Mouse (Mus musculus) forebrain, embryonic 14.5 days (tissue): ENCODE data around the gene Sned1. TPM values are rescaled to one million over a fixed set of nuclear protein-coding genes. Genes with fewer than 3 reads are reported as not detected.
"Not testable (repeated sequence)": the region's sequence is repeated elsewhere in the genome, so short reads cannot be mapped to it uniquely, and the experiment has no call there.

Source experiments
- ATAC-seq: fragments of 200-750 bp; cut with Nextera tagmentation; 2 replicates; pipeline ENCODE4 v1.8.0; 2017; ENCODE audit warnings: mild to moderate bottlenecking, moderate library complexity
- DNase-seq: peaks from one replicate; pipeline ENCODE4 v3.0.0-alpha.2; 2015; ENCODE audit warnings: low spot score
- H3K27ac ChIP-seq: fragments of 300-500 bp; sonication (generic); 2 replicates; pipeline ENCODE4 v1.5.1; 2014; ENCODE audit warnings: low read depth, mild to moderate bottlenecking, control low read depth, low read length, moderate library complexity
- H3K27me3 ChIP-seq: fragments of 300-500 bp; sonication (generic); replicated peaks from 2 replicates; pipeline ENCODE4 v1.6.1; 2014; ENCODE audit warnings: low read length, control low read depth, mixed read lengths; ENCODE audit not compliant: control insufficient read depth, insufficient read depth
- H3K36me3 ChIP-seq: fragments of 300-500 bp; sonication (generic); 2 replicates; pipeline ENCODE4 v1.6.1; 2014; ENCODE audit warnings: low read length, control low read depth; ENCODE audit not compliant: control insufficient read depth, insufficient read depth
- H3K4me1 ChIP-seq: fragments of 300-500 bp; sonication (generic); 2 replicates; pipeline ENCODE4 v1.6.1; 2014; ENCODE audit warnings: antibody characterized with exemption, low read length, control low read depth; ENCODE audit not compliant: control insufficient read depth, insufficient read depth
- H3K4me2 ChIP-seq: fragments of 300-500 bp; sonication (generic); 2 replicates; pipeline ENCODE4 v1.6.1; 2014; ENCODE audit warnings: mild to moderate bottlenecking, control low read depth, low read length
- H3K4me3 ChIP-seq: fragments of 300-500 bp; sonication (generic); 2 replicates; pipeline ENCODE4 v1.5.1; 2014; ENCODE audit warnings: low read depth, low read length, control low read depth
- H3K9ac ChIP-seq: fragments of 300-500 bp; sonication (generic); 2 replicates; pipeline ENCODE4 v1.6.1; 2014; ENCODE audit warnings: mild to moderate bottlenecking, low read length, control low read depth, moderate library complexity
- H3K9me3 ChIP-seq: fragments of 300-500 bp; sonication (generic); replicated peaks from 2 replicates; pipeline ENCODE4 v1.6.1; 2016; ENCODE audit warnings: low read length, control low read depth, mixed read lengths; ENCODE audit not compliant: control insufficient read depth
- WGBS: fragments of 180-500 bp; shearing (Covaris S2); extraction: QIAGEN DNeasy Blood & Tissue Kit; methylation state at CpG from one replicate; pipeline ENCODE4 v1.1.7; 2014; 5-methylcytosine and 5-hydroxymethylcytosine counted together
- polyA plus RNA-seq: library from polyadenylated mRNA; unstranded; fragments of >200 nt; fragmentation: Nextera tagmentation; extraction: Ambion mirVana; gene quantifications from 2 replicates; pipeline ENCODE4 v1.2.1, GENCODE M21; 2014

Gene Sned1
- polyA plus RNA-seq, 1 experiment from 2014 or later = 2.5 TPM

DNA sequence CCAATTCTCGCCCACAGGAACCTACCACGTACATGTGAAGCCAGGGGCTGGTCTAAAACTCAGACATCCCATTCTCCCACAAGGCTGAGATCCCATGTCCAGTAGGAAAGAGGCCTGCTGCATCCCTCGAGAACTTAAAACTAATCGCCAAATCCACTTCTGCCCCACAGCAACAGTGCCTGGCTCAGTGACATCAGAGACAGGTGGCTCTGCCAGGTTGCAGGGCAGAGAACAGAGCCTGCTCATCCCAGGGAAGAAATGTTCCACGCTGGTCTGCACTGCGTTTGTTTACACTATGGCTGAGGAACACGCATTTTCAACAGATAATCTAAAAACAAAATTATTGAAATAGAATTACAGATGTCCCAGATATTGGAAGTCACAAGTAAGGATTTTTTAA, 41.4 kb downstream of the Sned1 start:
- Histone ChIP-seq H3K4me1 (no peaks in the 10 kb centered on the region), H3K27me3 (no peaks in the 10 kb centered on the region), H3K36me3 (no peaks in the 10 kb centered on the region), H3K9me3 (no peaks in the 10 kb centered on the region), H3K4me2 (no peak overlapping the region), H3K4me3 (no peak overlapping the region), H3K27ac (no peak overlapping the region), H3K9ac (no peak overlapping the region)
- no peak for DNase-seq
- ATAC-seq = no peak
- 86% methylated on average over 7 of the region's 7 CpGs for WGBS

DNA sequence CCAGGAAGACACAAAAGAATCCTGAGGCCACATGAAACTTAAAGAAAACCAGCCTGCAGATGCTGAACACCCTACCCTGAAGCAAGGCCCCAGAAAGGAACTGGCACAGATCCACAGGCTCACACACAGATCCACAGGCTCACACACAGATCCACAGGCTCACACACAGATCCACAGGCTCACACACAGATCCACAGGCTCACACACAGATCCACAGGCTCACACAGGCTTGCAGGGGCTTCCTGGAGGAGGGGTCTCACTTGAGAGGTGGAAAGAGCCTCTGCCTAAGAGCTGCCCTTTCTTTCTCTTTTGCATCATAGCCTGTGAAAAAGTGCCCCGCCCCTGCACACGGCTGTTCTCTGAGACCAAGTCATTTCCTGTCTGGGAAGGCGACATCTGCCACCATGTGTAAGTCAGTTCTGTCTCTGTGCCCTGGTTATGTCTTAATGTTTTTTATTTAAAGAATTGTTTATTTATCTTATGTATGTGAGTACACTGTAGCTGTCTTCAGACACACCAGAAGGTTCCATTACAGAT, 54.1 kb downstream of the Sned1 start:
- DNase-seq = no peak
- Histone ChIP-seq H3K27ac (no peak overlapping the region), H3K27me3 (no peaks in the 10 kb centered on the region), H3K9ac (no peak overlapping the region), H3K4me2 (no peak overlapping the region), H3K4me1 (no peaks in the 10 kb centered on the region), H3K9me3 (no peaks in the 10 kb centered on the region), H3K4me3 (no peak overlapping the region), H3K36me3 (no peaks in the 10 kb centered on the region)
- ATAC-seq = no peak
- WGBS = 73% methylated on average over 3 of the region's 3 CpGs

DNA sequence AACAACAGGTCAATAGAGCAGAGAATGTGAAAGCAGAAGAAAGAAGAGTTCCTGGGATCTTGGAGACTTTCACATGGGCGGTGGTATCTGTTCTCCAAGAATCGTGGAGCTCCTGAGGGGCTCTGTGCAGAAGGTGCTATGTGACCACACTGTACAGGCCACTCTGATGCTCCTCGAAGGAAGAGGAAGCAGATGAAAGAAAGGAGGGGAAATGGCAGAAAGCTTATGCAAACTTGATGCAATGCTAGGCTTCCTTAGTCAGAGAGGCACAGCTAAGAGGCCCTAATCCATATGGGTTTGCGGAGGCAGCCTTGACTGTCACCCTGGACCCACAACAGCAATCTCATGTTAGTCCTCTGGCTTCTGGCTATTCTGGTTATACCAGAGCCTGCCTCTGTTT, 55.3 kb downstream of the Sned1 start:
- no peak overlapping the region for H3K4me3 ChIP-seq
- no peaks in the 10 kb centered on the region for H3K4me1 ChIP-seq
- H3K27ac ChIP-seq = no peak overlapping the region
- no peak for ATAC-seq
- H3K9me3 ChIP-seq = no peaks in the 10 kb centered on the region
- peaks cover 6% of the 10 kb centered on the region; the same call in 1 of the 2 replicates for H3K36me3 ChIP-seq
- no peaks in the 10 kb centered on the region for H3K27me3 ChIP-seq
- 88% methylated on average over 4 of the region's 4 CpGs for whole genome bisulfite sequencing
- no peak overlapping the region for H3K9ac ChIP-seq
- DNase-seq = no peak
- no peak overlapping the region for H3K4me2 ChIP-seq

- 89% methylated on average over 1 of the region's 1 CpGs for WGBS
- peaks cover 11% of the 10 kb centered on the region; the same call in 1 of the 2 replicates for H3K36me3 ChIP-seq
- H3K27me3 ChIP-seq = no peaks in the 10 kb centered on the region
- H3K4me3 ChIP-seq = no peak overlapping the region
- ATAC-seq (no peak), DNase-seq (no peak)
- H3K4me2 ChIP-seq = no peak overlapping the region
- H3K9ac ChIP-seq = no peak overlapping the region
- H3K9me3 ChIP-seq = no peaks in the 10 kb centered on the region
- no peak overlapping the region for H3K27ac ChIP-seq
- no peaks in the 10 kb centered on the region for H3K4me1 ChIP-seq
These were observed 56.0 kb downstream of the Sned1 start for GRCm38 (mm10) chr1:93291591-93291990.

DNA sequence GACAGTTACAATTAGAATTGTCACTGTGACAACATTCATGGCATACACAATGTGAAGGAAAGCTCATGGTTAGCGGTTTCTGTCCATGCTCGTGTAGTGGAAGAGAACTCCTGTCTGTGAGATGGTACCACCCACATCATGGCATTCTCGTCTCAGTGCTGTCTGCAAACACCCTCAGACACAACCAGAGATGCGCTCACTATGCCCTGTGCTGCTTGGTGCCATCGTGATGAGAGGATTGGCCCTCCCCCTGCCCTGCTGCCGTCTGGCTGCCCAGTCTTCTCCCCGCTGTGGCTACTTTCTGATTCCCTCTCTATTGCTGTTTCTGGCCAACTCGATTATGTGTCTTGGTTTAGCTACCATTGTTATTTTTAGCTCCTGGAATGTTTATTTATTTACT, 56.4 kb downstream of the Sned1 start:
- Histone ChIP-seq H3K4me2 (no peak overlapping the region), H3K9ac (no peak overlapping the region), H3K9me3 (no peaks in the 10 kb centered on the region), H3K27ac (no peak overlapping the region), H3K27me3 (no peaks in the 10 kb centered on the region), H3K4me3 (no peak overlapping the region), H3K36me3 (peaks cover 15% of the 10 kb centered on the region), H3K4me1 (no peaks in the 10 kb centered on the region)
- ATAC-seq (no peak), DNase-seq (no peak)
- WGBS = 81% methylated on average over 8 of the region's 8 CpGs

- not testable (repeated sequence) for ATAC-seq, H3K4me3 ChIP-seq, H3K4me1 ChIP-seq, DNase-seq, H3K9me3 ChIP-seq, H3K4me2 ChIP-seq, H3K27me3 ChIP-seq, H3K27ac ChIP-seq, H3K9ac ChIP-seq
- H3K36me3 ChIP-seq = peaks cover 38% of the 10 kb centered on the region
- 75% methylated on average over 3 of the region's 3 CpGs for WGBS
These were observed 58.9 kb downstream of the Sned1 start for GRCm38 (mm10) chr1:93294491-93294890.

DNA sequence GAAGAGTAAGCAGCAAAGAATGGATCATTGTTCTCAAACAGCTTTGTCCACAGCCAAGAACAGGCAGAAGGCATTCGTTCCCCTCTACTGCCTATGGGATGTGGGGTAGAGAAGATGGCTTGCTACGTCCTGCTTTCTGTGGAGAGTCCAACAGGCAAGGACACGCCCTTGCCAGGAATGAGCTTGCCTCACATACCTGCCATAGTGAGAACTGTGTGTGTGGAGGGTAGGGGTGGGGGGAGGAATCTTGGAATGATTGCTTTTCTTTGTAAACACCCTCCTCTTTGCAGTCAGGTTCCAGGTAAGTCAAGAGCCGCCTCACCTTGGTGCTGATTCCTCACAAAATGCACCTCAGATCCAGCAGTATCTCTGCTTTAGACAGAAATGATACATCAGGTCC, 64.2 kb downstream of the Sned1 start:
- Histone ChIP-seq H3K9me3 (no peaks in the 10 kb centered on the region), H3K4me2 (no peak overlapping the region), H3K4me3 (no peak overlapping the region), H3K27me3 (no peaks in the 10 kb centered on the region), H3K36me3 (peaks cover 82% of the 10 kb centered on the region), H3K4me1 (peaks cover 2% of the 10 kb centered on the region; the same call in 1 of the 2 replicates), H3K27ac (no peak overlapping the region), H3K9ac (no peak overlapping the region)
- DNase-seq (no peak), ATAC-seq (no peak)
- 89% methylated on average over 4 of the region's 4 CpGs for WGBS

DNA sequence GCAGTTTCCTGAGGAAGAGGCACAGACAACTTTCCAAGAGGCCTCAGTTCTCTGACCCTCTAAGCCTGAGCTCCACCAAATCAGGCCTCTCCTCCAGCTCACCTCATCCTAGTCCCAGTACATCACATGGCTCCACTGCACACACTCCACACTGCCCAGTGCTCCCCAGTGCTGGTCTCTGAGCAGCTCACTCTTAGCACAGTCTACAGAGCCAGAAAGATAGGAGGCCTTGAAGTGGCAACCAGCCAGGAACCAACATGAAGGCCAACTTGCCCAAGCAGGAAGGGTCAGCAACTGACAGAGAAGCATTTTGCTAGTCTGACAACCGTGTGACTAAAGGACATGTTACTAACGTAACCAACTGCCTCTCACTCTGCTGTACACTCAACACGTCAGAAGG, 64.9 kb downstream of the Sned1 start:
- H3K4me1 ChIP-seq = peaks cover 6% of the 10 kb centered on the region
- WGBS = 87% methylated on average over 3 of the region's 3 CpGs
- peaks cover 80% of the 10 kb centered on the region for H3K36me3 ChIP-seq
- H3K4me2 ChIP-seq = no peak overlapping the region
- no peak overlapping the region for H3K9ac ChIP-seq
- H3K27me3 ChIP-seq = no peaks in the 10 kb centered on the region
- H3K27ac ChIP-seq = no peak overlapping the region
- DNase-seq = no peak
- no peaks in the 10 kb centered on the region for H3K9me3 ChIP-seq
- no peak for ATAC-seq
- H3K4me3 ChIP-seq = no peak overlapping the region

DNA sequence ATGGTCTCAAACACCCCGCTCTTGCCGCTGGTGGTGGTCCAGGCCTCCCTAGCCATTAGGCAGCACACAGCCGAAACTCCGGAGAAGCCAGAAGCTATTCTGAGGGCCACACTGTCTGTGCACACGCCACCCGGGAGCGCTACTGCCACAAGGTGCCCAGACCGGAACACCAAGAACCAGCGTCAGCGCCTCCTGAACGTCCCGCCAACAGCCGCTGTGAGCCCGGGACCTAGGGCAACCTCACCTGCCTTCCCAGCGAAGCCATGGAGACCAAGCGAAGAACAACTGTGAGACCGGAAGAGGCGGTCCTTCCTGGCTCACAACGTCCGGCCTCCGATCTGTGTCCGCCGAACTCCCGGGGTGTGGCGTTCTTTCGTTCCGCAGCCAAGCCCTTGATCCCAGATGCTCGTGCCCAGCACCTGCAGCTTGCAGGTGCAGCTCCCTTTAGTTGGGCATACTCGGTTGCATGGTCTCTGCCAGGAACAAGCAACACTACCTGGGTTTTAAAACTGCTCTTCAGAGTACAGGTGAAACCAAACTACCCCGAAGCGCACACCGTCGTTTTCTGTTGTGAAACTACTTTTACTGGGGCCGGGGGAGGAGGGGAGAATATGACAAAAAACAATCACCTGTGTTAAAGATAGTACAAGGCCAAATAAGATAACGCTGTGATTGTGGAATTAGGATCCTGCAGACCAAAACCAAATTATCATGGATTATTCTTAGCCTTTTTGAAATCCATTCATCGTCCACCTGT, 70.1 kb downstream of the Sned1 start, which contains the start of gene Mterf4:
Mterf4 (minus strand) TSS at position 335 of the 757 bp plus-strand sequence.
- H3K27me3 ChIP-seq = no peaks in the 10 kb centered on the region
- peak; percentile 89 for DNase-seq
- no peaks in the 10 kb centered on the region for H3K9me3 ChIP-seq
- WGBS = 7% methylated on average over 36 of the region's 36 CpGs
- peaks cover 44% of the 10 kb centered on the region for H3K36me3 ChIP-seq
- H3K9ac ChIP-seq = peak within 1 kb of the TSS; percentile 84
- no peak within 1 kb of the TSS for H3K27ac ChIP-seq
- peak within 1 kb of the TSS; percentile 73 for H3K4me2 ChIP-seq
- peaks cover 6% of the 10 kb centered on the region for H3K4me1 ChIP-seq
- peak; percentile 96 for ATAC-seq
- peak within 1 kb of the TSS; percentile 75 for H3K4me3 ChIP-seq
